Mouse (Mus musculus): ENCODE measurements at regions not wholly inside any gene's neighbourhood (a gene's known extent, or its start where the extent isn't known, plus 50 kb on each side); places are given as distances from the start of the nearest gene placed in this dataset.

GRCm38 (mm10) chr5:72245382-72245781, 77.4 kb upstream of the Commd8 start:
- in situ Hi-C loops (cut with MboI, MseI), result loop anchor here (10.0 kb wide), 1 partner anchor 1749 kb away; no protein-coding TSS in a partner anchor

DNA sequence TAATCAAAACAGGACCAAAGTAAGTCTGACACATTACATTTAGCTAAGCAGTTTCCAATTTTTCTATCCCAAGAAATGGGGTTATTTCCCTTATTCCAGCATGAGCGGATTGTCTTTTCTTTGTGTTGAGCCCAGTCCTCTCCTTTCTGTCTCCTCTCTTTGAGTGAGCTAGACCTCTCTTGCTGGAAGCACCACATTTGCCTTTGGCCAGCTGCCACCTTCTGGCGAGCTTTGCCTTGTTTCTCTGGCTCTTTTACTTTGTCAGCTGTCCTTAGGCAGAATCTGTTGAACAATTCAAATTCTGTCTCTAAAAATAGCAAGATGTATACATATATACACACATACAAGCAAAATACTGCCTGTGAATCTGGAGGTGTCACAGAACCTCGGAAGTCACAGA, 76.1 kb upstream of the Commd8 start:
- in situ Hi-C loops (cut with MboI, MseI), result loop anchor here (10.0 kb wide), 1 partner anchor 1751 kb away; no protein-coding TSS in a partner anchor

DNA sequence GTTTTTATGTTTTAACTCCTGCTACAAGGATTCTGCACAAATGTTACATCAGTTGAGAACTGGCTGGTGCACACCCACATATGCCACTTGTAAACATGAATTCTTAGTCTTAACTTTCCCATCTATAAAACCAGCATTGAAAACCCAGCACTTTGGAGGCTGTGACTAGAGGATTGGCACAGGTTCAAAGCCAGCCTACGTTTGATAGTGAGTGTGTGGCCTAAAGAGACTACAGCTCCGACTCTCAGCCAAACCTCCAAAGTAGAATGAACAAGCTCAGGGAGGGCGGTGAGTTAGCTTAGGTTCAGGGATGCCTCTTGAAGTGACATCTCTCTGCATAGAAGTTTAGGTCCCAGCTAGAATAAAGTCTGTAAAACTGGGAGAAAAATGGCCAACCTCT, 75.0 kb upstream of the Commd8 start:
- in situ Hi-C loops (cut with MboI, MseI), result loop anchor here (10.0 kb wide), 1 partner anchor 1752 kb away; no protein-coding TSS in a partner anchor

DNA sequence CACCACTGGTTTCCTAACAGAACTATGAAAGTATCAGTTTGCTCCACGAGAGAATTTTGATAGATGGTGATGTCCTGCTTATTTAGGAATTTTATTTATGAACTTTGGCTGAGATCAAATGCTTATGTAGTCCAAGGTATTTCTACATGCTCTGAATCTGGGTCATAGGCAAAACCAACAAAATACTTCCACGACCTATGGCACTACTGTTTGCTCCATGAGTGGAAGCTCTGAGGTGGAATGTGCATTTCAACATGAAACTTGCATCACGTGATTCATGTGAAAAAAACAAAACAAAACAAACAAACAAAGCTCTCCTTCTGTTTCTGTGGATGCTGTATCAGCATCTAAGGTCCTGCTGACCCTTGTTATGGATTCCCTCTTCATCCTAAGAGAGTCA, 73.5 kb upstream of the Commd8 start:
- in situ Hi-C loops (cut with MboI, MseI), result loop anchor here (10.0 kb wide), 1 partner anchor 1753 kb away; no protein-coding TSS in a partner anchor

- in situ Hi-C loops (cut with MboI, MseI), result loop anchor here (10.0 kb wide), 1 partner anchor 1755 kb away; no protein-coding TSS in a partner anchor
Observed at GRCm38 (mm10) chr5:72240271-72240670, 72.3 kb upstream of the Commd8 start.

DNA sequence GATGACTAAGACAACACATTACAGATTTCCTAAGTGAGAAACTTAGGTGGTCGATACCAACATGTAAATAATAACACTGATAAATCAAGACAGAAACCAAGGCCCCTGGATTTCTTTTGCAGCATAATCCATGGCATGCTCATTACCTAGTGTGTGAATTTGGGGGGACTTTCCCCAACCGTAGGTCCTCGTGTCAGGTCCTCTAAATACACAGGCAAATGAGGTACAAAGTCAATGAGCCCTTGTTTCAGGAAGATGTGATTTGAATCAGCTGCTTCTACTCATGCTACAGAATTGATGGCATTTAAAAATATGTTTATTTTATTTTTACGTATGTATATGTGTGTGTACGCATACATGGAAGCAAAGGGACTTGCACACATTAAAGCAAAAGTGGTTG, 59.0 kb upstream of the Commd8 start:
- in situ Hi-C loops (cut with MboI, MseI), result no loop called here

DNA sequence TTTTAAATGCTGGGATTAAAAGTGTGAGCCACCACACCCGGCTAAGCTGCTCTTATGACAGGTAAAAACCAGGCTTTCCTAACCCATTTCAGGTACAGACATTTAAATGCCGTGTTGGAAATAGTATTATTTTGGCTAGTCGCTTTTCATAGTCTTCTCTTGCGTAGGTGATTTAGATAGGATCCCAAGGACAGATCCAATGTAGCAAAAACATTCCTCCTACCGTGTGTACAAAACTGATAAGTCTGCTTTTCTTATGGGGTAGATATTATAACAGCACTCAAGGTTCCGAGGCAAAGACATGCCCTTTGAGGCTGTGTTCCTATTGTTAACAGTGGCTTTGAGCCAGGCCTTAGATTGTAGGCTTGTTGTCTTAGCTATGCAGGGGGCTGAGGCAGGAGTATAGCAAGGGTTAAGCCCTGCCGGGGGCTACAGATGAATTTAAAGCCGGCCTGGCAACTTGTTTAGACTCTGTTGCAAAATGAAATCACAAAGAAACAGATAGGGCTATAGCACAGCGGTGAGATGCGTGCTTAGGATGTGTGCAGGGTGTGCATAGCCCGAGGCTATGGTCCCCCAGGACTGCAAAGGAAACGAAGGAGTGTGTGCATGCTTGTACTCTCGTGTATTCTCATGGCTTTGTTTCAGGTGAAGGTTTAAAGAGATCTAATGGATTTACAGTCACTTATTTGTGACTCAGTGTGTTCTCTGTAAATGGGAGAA, 57.7 kb upstream of the Commd8 start:
- in situ Hi-C loops (cut with MboI, MseI), result no loop called here

GRCm38 (mm10) chr5:72225056-72225455, 57.1 kb upstream of the Commd8 start:
- in situ Hi-C loops (cut with MboI, MseI), result no loop called here

DNA sequence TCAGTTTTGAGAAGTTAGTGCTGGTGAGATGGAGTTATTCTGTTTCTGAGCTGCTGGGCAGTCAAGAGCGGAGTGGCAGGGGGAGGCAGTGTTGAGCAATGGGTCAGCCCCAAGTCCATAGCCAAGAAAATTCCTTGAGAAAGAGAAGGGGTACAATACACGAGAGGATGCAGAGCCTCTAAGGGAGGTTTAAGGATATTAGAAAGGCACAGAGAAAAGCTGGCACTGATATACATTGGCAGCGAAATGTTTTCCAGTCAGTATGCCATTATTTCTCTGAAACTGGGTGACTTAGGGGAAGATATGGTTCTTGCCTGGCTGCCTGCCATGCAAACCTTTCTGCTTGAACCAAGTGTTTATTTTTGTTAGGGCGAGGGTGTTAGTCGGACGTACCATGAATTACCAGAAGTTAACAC, 56.6 kb upstream of the Commd8 start:
- in situ Hi-C loops (cut with MboI, MseI), result no loop called here

DNA sequence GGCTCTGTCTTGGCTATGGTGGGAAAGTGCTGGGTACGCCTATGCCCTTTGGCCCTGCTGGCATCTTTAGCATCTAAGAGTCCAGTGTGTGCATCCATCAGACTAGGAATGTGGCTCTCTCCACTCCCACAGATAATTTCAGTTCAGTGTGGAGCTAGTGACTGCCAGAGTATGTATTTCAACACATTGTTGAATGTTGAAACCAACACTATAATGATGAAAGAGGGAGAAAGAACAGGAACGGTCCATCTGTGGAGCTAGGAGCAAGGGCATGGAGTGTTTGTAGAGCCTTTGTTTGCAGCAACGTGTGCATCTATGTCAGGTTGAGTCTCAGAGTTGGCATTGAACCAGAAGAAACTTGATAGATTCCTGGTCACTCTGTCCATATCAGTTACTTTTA, 54.9 kb upstream of the Commd8 start:
- in situ Hi-C loops (cut with MboI, MseI), result no loop called here

DNA sequence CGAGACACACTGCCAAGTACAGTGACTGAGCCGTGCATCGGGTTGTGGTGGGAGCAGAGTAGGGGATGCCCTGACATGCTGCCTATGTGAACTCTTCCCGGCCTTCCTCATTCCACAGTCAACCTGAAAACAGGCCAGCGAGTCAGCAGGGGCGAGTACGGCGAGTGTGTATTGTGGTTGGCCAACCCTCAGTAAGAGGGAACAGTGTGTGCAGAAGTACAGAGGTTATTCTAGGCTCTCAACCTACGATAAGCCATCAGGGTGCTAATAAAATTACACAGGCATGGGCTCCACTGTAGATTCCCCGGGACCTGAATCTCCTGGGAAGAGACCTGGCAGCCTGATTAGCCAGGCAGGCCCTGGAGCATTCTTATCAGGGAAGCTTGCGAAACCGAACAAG, 51.7 kb upstream of the Commd8 start:
- in situ Hi-C loops (cut with MboI, MseI), result no loop called here

GRCm38 (mm10) chr5:72219248-72219647, 51.3 kb upstream of the Commd8 start:
- in situ Hi-C loops (cut with MboI, MseI), result no loop called here
